Mouse (Mus musculus): ENCODE data around the gene Disp2. TPM values are rescaled to one million over a fixed set of nuclear protein-coding genes. Genes with fewer than 3 reads are reported as not detected.
A peak's percentile ranks its signal among the peaks of the same experiment; 100 is the strongest.

Gene Disp2
- polyA plus RNA-seq, 1 experiment, result not detected

DNA sequence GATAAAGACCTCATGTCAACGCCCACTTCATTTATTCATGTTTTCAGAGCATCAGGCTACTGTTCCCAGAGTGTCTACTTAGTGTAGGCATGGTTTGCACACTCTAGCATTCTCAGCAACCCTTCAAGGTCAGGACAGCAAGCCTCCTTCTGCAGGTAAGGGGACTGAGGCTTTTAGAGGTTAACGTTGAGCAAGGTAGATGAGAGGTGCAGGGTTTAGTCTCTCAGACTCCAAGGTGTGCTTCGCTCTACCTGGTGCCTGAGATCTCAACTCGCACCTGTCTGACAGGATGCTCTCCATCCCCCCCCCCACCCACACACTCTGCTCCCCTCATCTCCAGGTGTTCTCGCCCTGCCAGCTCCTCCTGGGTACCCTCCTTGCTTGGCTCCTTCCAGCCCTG, 25.4 kb upstream of the Disp2 start:
- 96% methylated on average over 5 of the region's 5 CpGs for WGBS
- Histone ChIP-seq H3K4me1 (ENCODE audit: control insufficient read depth, insufficient read depth, low read length) (peaks cover 37% of the 10 kb centered on the region), H3K4me3 (ENCODE audit: insufficient read depth, low read depth, low read length) (no peak overlapping the region), H3K27ac (ENCODE audit: insufficient read depth, low read depth, low read length) (no peak overlapping the region)
- TF ChIP-seq POLR2A (IDR thresholded peaks at IDR 0.05; ENCODE audit: insufficient read depth, low read depth, low read length), result no peak
- no peak for TF ChIP-seq CTCF (IDR thresholded peaks at IDR 0.05; ENCODE audit: insufficient read depth, low read depth, low read length)

DNA sequence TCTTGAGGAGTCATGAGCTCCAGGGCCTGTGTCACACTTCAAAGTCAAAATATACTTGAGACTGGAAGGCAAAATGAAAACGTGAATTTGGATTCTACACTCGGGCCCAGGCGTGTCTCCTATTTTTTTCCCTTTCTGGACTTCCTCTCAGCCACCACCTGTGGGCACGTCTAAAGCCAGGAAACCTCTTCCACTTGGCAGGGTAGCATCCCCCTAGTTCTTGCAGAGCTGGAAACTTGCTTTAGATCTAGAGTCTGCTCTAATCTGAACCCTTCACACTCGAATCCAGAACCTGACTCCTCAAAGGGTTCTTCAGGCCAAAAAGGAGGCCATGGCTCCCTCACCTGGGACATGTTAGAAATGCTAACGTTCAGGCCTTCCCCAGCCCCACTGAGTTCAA, 24.1 kb upstream of the Disp2 start:
- WGBS, result 88% methylated on average over 6 of the region's 6 CpGs
- TF ChIP-seq POLR2A (IDR thresholded peaks at IDR 0.05; ENCODE audit: insufficient read depth, low read depth, low read length) (no peak), CTCF (IDR thresholded peaks at IDR 0.05; ENCODE audit: insufficient read depth, low read depth, low read length) (no peak)
- Histone ChIP-seq H3K4me1 (ENCODE audit: control insufficient read depth, insufficient read depth, low read length) (peaks cover 37% of the 10 kb centered on the region), H3K27ac (ENCODE audit: insufficient read depth, low read depth, low read length) (no peak overlapping the region), H3K4me3 (ENCODE audit: insufficient read depth, low read depth, low read length) (no peak overlapping the region)

DNA sequence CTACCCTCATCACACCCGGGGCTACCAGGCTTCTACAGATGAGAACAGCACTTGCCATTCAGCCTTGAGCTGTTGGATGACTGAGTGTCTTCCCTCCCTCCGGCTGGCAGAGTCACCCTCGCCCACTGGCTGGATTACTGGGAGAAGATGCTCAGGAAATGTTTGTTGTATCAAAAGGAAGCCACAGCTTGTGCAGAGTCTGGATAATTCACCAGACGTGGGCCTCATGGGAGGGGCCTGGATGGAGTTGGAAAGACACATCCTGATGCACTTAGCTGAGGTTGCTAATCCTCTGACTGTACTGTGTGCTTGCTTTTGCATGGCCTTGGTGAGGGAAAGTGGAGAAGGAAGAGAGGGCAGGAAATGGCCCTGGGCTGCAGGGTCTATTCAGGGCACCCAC, 23.4 kb upstream of the Disp2 start:
- 55% methylated on average over 4 of the region's 4 CpGs for WGBS
- no peak overlapping the region for H3K27ac ChIP-seq (ENCODE audit: insufficient read depth, low read depth, low read length)
- TF ChIP-seq CTCF (IDR thresholded peaks at IDR 0.05; ENCODE audit: insufficient read depth, low read depth, low read length) (no peak), POLR2A (IDR thresholded peaks at IDR 0.05; ENCODE audit: insufficient read depth, low read depth, low read length) (no peak)
- peaks cover 39% of the 10 kb centered on the region for H3K4me1 ChIP-seq (ENCODE audit: control insufficient read depth, insufficient read depth, low read length)
- no peak overlapping the region for H3K4me3 ChIP-seq (ENCODE audit: insufficient read depth, low read depth, low read length)

DNA sequence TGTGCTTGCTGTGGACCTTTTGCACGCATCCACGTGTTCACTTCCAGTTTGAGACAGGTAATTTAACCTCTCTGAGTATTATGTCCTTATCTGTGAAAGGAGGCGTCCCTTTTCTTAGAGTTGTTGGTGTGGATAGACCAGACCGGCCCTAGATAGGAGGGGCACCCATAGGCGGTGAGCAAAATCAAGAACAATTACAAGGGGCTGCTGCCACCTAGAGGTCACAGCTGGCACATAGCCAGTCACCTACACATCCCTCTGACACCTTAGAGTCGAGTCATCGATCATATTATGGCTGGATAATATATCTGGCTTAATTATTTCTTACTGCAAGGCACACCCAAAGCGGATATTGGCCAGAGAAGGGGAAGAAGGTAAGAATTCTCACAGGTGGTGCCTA, 19.7 kb upstream of the Disp2 start:
- H3K27ac ChIP-seq (ENCODE audit: insufficient read depth, low read depth, low read length), result no peak overlapping the region
- no peak for TF ChIP-seq POLR2A (IDR thresholded peaks at IDR 0.05; ENCODE audit: insufficient read depth, low read depth, low read length)
- no peak for TF ChIP-seq CTCF (IDR thresholded peaks at IDR 0.05; ENCODE audit: insufficient read depth, low read depth, low read length)
- no peak overlapping the region for H3K4me3 ChIP-seq (ENCODE audit: insufficient read depth, low read depth, low read length)
- peaks cover 58% of the 10 kb centered on the region for H3K4me1 ChIP-seq (ENCODE audit: control insufficient read depth, insufficient read depth, low read length)
- WGBS, result 25% methylated on average over 8 of the region's 8 CpGs

DNA sequence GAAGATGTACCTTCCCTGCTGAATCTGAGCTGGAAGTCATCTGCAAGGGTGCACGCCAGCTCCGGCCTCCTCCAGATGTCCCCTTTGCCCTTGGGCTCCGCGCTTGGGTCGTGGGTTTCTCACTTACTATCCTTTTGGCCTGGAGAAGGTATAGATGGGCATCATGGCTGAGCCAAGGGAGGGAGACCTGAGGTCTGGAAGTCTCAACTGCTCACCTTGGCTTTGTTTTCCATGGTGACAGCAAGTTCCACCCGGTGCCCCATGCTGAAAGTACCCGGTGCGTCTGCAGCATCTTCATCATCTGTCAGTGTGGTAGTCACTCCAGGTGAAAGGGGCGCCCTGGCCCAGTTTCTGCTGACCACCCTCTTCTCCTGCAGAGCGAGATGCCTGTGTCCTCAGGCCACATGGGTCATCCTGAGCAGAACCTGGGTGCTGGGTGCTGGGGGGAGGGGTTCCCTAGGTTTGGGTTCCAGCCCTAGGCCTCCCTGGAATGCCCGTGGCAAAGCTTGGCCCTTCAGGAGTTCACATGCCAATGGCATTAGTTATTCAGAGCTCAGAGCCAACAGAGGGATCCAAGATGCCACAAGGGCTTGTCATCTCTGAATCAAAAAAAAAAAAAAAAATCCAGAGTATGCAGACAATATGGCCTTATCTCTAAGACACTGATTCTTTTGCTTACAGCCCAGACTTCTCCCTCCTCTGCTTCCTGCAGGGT, 19.1 kb upstream of the Disp2 start:
- 0 out of 2 replicates have a peak overlapping the region, but pooled peaks have one; percentile 98 for H3K27ac ChIP-seq (ENCODE audit: insufficient read depth, low read depth, low read length)
- WGBS, result 81% methylated on average over 11 of the region's 11 CpGs
- TF ChIP-seq CTCF (IDR thresholded peaks at IDR 0.05; ENCODE audit: insufficient read depth, low read depth, low read length), result no peak
- TF ChIP-seq POLR2A (IDR thresholded peaks at IDR 0.05; ENCODE audit: insufficient read depth, low read depth, low read length), result no peak
- no peak overlapping the region for H3K4me3 ChIP-seq (ENCODE audit: insufficient read depth, low read depth, low read length)
- peaks cover 58% of the 10 kb centered on the region for H3K4me1 ChIP-seq (ENCODE audit: control insufficient read depth, insufficient read depth, low read length)

DNA sequence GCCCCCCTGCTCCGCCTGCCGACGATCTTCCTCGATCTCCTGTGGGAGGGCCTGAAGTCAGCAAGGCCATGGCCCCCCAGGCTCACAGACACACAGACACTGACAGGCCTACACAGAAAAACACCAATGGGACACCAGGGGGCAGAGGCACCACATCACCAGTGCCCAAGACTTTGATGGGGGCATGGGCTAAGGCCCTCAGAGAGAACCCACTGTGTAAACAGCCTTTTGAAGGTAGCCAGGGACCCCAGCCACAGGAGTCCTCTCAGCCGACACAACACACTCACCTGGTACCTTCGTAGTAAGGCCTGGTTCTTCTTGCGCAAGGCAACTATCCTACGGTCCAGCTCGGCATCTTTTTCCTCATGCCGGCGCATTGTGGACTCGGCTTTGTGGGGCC, 18.2 kb upstream of the Disp2 start:
- Histone ChIP-seq H3K4me1 (ENCODE audit: control insufficient read depth, insufficient read depth, low read length) (peaks cover 52% of the 10 kb centered on the region), H3K27ac (ENCODE audit: insufficient read depth, low read depth, low read length) (peak overlapping the region; percentile 98), H3K4me3 (ENCODE audit: insufficient read depth, low read depth, low read length) (peak overlapping the region; percentile 43)
- TF ChIP-seq POLR2A (IDR thresholded peaks at IDR 0.05; ENCODE audit: insufficient read depth, low read depth, low read length) (no peak), CTCF (IDR thresholded peaks at IDR 0.05; ENCODE audit: insufficient read depth, low read depth, low read length) (peak; percentile 32; the same call in 1 of the 2 replicates)
- WGBS, result 74% methylated on average over 12 of the region's 12 CpGs

DNA sequence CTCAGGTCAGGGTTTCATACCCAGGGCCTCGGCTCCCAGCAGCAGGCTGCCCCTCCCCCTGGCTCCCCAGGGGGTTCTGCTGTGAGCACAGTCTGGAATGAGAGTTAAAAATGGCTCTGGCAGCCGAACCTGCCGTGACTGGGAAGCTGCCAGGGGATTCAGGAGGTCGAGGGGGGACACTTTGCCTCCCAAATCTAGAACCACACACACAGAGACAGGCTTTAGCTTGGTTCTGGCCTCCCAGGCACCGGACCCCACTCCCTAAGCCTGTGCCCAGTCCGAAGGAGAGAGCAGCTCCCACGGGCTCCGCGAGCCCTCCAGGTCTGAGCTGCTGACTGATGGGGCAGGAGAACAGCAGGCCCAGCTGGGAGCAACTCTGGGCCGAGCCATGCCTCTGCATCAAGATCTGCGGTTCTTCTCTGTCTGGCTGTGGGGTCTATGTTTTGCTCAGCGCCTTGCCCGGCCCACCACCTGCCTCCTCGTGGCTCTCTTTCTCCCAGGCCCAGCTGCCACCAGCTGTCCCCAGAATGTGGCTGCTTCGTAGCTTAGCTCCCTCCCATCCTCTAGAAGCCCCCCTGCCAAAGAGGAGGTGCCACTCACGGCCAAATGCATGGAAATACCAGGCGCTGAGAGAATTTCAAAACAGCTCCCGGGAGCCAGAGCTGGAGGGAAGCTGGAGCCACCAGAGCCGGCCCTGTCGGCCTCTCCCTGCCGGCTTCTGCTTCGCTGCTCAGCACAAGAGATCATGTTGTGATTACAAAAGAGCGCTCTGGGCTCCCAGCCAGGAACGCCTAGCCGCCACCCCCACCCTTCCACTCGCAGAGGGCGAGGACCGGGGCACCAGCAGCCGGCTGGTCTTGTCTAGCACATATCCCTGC, 17.4 kb upstream of the Disp2 start, which contains the start of gene Ccdc9b:
Ccdc9b (minus strand) TSS at position 756 of the 878 bp plus-strand sequence.
- no peak for TF ChIP-seq CTCF (IDR thresholded peaks at IDR 0.05; ENCODE audit: insufficient read depth, low read depth, low read length)
- peak; percentile 58 for TF ChIP-seq POLR2A (IDR thresholded peaks at IDR 0.05; ENCODE audit: insufficient read depth, low read depth, low read length)
- peak within 1 kb of the TSS; percentile 98 for H3K27ac ChIP-seq (ENCODE audit: insufficient read depth, low read depth, low read length)
- peaks cover 50% of the 10 kb centered on the region for H3K4me1 ChIP-seq (ENCODE audit: control insufficient read depth, insufficient read depth, low read length)
- 1% methylated on average over 29 of the region's 29 CpGs for WGBS
- H3K4me3 ChIP-seq (ENCODE audit: insufficient read depth, low read depth, low read length), result peak within 1 kb of the TSS; percentile 43

DNA sequence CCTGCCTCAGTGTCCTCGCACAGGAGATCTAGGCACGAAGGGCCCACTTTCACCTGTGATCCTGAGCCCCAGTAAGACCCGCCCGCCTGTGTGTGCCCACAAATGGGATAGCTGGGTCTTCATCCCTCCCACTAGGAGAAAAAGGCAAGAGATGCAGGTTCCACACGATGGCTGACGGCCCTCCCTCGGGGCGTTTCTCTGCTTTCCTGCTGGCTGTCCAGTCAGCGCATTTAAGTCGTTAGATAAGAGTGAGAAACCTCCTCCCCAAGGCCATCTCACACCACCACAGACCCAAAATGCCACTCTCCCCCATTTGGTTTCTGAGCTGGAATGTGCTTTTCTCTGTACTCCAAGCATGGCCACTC, 16.8 kb upstream of the Disp2 start:
- Histone ChIP-seq H3K4me3 (ENCODE audit: insufficient read depth, low read depth, low read length) (peak overlapping the region; percentile 43), H3K4me1 (ENCODE audit: control insufficient read depth, insufficient read depth, low read length) (peaks cover 50% of the 10 kb centered on the region), H3K27ac (ENCODE audit: insufficient read depth, low read depth, low read length) (peak overlapping the region; percentile 98)
- TF ChIP-seq CTCF (IDR thresholded peaks at IDR 0.05; ENCODE audit: insufficient read depth, low read depth, low read length) (no peak), POLR2A (IDR thresholded peaks at IDR 0.05; ENCODE audit: insufficient read depth, low read depth, low read length) (no peak; the same call in 1 of the 2 replicates)
- 7% methylated on average over 10 of the region's 10 CpGs for WGBS

DNA sequence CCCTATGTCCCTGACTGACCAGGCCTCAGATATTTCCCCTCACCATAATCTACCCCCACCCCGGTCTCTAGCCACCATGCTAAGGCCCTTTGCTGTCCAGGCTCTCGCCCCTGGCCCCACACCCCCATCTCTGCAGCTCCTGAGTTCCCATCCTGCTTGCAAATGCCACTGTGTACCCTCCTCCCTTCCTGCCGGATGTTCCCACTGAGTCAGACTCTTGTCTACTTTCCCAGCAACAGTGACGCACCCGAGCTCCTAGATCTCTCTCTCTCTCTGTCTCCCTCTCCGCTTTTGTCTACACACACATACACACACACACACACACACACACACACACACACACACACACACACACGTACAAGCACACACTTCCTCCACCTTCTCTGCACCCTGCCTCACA, 16.1 kb upstream of the Disp2 start:
- Histone ChIP-seq H3K4me1 (ENCODE audit: control insufficient read depth, insufficient read depth, low read length) (peaks cover 52% of the 10 kb centered on the region), H3K27ac (ENCODE audit: insufficient read depth, low read depth, low read length) (peak overlapping the region; percentile 98), H3K4me3 (ENCODE audit: insufficient read depth, low read depth, low read length) (no peak overlapping the region)
- no peak for TF ChIP-seq CTCF (IDR thresholded peaks at IDR 0.05; ENCODE audit: insufficient read depth, low read depth, low read length)
- TF ChIP-seq POLR2A (IDR thresholded peaks at IDR 0.05; ENCODE audit: insufficient read depth, low read depth, low read length), result no peak
- 36% methylated on average over 7 of the region's 7 CpGs for WGBS
